Mouse (Mus musculus): ENCODE measurements around the gene Ap5z1.

Gene Ap5z1

GRCm38 (mm10) chr5:142439911-142440432 is 23.8 kb upstream of the Ap5z1 start:
- DNase-seq (ENCODE audit: low read depth, low spot score), result no peak

DNA sequence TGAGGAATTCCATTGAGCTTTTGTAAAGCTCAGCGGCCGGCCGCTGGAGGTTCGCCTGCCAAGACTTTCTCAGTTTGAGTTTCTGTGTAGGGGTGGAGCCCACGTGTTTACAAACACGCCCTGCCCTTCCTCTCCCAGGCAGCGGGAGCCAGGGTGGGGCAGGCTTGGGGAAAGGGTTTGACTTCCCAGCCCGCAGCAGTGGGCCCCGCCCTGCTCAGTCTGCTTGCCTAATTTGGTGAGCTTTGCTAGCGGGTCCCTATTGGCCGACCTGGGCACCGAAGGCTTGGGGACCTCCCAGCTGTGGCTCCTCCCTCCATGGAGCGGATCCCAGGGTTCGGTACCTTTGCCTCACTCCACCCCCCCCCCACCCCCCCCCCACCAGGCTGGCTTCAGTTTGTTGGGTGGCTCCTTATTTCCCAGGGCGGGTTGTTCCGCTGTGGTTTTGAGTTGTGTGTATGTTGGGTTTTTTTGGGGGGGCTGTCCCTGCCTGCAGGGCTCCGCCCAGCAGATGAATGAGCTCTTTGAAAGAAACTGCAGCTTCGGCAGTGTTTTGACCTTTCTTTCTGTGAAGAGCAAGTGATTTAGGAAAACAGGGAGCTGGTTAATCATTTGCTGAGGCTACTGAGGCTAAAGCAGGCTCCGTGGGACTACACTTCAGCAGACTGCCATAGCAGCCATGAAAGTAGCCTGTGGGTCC is 23.1 kb upstream of the Ap5z1 start:
- DNase-seq (ENCODE audit: low read depth, low spot score), result peak; percentile 99

GRCm38 (mm10) chr5:142441332-142442044 is 22.3 kb upstream of the Ap5z1 start:
- peak; percentile 41 for DNase-seq (ENCODE audit: low read depth, low spot score)

GRCm38 (mm10) chr5:142442045-142442440 is 21.7 kb upstream of the Ap5z1 start:
- no peak for DNase-seq (ENCODE audit: low read depth, low spot score)

GRCm38 (mm10) chr5:142443514-142443913 is 20.2 kb upstream of the Ap5z1 start:
- DNase-seq (ENCODE audit: low read depth, low spot score), result no peak

DNA sequence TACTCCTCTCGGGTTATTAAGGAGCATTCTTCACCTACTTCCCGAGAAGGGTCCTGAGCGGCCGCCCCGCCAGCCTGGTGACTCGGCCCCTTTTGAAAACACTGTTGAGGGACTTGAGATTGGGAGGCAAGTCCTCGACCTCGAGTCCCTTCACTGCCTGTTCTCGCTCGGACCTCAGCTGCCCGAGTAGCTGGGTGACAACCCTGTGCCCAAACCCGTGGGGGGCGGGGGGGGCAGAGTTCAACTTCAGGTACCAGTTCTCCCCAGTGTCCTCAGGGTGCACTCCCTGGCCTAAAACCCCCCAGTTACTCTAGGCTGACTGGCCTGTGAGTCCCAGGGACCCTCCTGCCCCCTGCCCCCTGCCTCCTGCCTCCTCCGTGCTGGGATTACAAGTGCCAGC is 19.8 kb upstream of the Ap5z1 start:
- no peak for DNase-seq (ENCODE audit: low read depth, low spot score)

DNA sequence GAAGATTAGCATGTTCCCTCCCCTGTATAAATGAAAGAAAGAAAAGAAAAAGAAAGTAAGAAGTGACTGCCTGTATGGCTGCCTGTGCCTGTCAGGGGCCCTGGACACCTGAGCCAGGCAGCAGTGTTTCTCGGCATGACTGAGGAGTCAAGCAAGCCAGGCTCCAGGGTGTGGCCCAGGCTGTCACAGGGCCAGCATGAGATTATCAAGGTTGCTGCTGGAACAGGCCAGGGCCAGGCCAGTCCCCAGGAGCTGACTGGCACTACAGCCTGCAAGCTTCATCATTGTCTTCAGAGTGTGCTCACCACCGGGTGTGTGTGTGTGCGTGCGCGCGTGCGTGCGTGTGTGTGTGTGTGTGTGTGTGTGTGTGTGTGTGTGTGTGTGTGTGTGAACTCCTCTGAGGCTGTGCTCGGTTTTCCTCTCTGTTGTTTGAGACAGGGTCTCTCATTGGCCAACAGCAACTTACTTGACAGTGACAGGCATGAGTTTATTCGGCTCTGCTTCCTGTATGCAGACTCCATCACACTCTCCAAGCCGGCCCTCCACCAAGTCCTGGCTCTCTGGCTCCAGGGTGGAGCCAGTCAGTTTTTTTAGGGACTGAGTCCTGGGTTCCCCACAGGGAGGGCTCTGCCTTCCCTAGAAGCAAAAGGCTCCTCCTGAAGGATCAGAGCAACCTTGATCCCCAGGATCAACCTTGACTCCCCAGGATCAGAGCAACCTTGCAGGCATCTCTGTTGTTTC is 18.8 kb upstream of the Ap5z1 start:
- DNase-seq (ENCODE audit: low read depth, low spot score), result no peak

- peak; percentile 69 for DNase-seq (ENCODE audit: low read depth, low spot score)
These were observed 18.0 kb upstream of the Ap5z1 start for GRCm38 (mm10) chr5:142445709-142446108.

DNA sequence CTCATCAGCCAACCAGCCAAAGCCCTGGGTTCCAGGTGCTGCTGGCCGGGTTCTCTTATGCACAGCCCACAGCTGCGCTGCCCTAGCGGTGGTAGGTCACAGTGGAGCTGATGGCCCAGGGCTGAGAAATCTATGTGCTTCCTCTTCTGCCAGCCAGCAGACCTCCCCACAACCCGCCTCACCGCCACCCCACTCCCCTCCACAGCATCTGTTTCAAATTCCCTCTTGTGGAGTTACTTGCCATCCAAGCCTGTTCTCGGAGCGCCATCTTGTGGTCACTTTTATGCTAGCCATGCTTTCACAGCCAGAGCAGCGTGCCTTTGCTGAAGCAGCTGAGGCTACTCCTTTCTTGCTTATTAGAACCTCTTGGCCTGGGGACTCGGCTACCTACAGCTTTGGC is 15.7 kb upstream of the Ap5z1 start:
- DNase-seq (ENCODE audit: low read depth, low spot score), result peak; percentile 94

- DNase-seq (ENCODE audit: low read depth, low spot score), result no peak
These were observed 15.1 kb upstream of the Ap5z1 start for GRCm38 (mm10) chr5:142448623-142449022.

GRCm38 (mm10) chr5:142450846-142451245 is 12.9 kb upstream of the Ap5z1 start:
- peak; percentile 70 for DNase-seq (ENCODE audit: low read depth, low spot score)

DNA sequence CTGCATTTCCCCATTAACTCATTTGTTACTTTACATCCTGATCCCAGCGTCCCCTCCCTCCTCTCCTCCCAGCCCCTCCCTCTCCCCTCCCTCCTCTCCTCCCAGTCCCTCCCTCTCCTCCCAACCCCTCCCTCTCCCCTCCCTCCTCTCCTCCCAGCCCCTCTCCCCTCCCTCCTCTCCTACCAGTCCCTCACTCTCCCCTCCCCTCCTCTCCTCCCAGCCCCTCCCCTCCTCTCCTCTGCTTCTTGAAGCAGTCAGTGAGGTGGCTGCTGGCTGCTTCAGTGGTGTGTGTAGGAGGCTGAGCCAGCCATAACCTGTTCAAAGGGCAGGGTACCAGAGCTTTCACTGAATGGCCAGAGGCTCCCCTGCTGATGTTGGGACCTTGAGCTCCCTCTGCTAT is 12.0 kb upstream of the Ap5z1 start:
- DNase-seq (ENCODE audit: low read depth, low spot score), result peak; percentile 97

GRCm38 (mm10) chr5:142453742-142454141 is 10.0 kb upstream of the Ap5z1 start:
- no peak for DNase-seq (ENCODE audit: low read depth, low spot score)

DNA sequence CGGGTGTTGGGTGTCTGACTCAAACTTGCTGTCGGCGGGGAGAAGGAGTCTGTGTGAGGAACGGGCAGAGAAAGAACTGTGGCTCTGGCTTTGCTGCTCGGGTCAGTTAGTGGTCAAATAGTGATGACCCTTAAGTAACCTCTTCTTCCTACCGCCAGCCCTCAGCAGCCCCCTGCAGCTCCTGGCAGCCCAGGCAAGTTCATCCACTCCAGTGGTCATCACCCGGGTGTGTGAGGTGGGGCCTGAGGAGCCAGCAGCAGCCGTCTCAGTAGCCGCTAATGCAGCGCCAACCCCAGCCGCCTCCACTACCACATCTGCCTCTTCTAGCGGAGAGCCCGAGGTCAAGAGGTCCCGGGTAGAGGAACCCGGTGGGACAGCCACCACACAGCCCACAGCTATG is 7.4 kb upstream of the Ap5z1 start:
- no peak for DNase-seq (ENCODE audit: low read depth, low spot score)

GRCm38 (mm10) chr5:142457345-142457744 is 6.4 kb upstream of the Ap5z1 start:
- DNase-seq (ENCODE audit: low read depth, low spot score), result peak; percentile 52

DNA sequence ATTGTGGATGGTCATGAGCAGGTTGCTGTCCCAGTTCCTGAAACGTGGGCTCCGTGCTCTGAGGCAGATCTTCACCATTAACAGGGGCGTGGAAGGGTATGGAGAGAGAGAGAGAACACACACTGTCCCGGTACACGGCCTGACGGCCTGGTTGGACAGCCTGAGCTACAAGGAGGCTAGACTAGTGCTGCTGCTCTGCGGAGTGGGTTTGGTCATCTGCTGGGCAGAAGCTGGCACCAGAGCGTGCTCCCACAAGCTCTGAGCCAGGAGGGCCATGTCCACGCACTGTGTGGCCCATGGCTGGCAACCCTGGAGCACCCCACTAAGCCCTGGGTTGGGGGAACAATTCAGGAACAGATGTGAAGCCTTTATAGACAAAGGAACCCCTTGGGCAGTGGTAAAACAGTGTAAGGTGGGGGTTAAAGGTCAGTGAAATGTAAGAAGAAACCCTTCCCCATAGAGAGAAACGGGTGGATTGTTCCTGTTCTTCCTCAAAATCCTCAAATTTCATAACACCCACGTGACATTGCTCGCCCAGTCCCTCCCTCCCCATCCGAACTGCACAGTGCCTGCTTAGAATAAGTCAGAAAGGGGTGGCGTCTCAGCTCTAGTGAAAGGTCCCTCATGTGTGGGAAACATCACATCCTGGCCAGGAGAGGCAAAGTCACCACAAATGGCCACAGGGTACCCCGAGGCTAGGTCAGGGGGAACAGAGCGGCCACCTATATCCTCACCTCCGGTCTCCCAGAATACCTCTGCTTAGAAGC is 4.8 kb upstream of the Ap5z1 start:
- no peak for DNase-seq (ENCODE audit: low read depth, low spot score)

DNA sequence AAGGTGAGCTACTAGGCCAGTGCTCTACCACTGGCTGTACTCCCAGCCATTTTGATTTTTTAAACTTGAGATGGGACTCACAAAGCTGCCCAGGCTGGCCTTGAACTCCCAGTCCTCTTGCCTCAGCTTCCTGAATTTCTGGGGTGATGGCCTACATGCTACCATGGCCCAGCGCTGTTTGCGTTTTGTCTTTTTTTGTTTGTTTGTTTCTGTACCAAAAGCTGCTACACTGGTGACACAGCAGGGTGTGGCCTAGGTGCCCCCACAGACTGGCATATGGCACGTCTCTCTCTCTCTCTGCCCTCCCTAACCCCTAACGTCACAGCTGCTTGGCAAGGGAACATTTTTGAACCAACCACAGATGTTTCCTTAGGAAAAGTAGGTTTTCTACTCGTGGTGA is 3.9 kb upstream of the Ap5z1 start:
- DNase-seq (ENCODE audit: low read depth, low spot score), result no peak

GRCm38 (mm10) chr5:142461942-142462640 is 1.7 kb upstream of the Ap5z1 start:
- no peak for DNase-seq (ENCODE audit: low read depth, low spot score)

GRCm38 (mm10) chr5:142462641-142462948 is 1.1 kb upstream of the Ap5z1 start:
- DNase-seq (ENCODE audit: low read depth, low spot score), result no peak

DNA sequence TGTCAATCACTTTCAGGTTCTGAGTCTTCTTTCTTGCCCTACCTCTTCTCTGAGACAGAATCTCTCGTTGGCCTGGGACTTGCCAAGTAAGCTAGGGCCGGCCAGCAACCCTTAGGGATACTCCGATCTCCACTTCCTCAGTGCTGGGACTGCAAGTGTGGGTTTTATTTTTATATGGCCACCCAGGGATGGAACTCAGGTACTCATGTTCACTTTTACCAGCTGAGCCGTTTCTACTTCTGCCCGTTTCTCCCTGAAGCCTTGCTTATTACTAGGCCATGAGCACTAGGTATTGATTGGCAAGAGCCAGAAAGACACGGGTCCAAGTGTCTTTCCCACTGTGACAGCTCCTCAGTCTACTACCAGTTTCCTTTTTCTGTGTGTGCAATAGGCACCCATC is 733 bp upstream of the Ap5z1 start:
- no peak for DNase-seq (ENCODE audit: low read depth, low spot score)

DNA sequence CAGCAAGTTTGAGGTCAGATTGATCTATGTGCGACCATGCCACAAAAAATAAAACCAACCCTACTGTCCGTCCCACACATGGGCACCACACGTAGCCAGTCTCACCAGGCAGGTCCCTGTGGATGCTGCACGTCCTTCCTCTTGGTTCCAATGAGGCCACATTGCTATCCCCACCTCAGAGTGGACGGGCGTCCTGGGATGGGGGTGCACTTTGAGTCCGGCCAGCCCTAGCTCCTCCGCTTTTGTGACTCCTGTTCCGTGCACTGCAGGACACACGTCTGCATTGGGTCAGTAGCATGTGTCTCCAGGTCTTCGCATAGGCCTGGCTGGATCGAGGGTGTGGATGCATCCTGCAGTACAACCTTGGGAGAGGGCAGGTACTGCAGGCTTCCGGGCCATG is 4.6 kb downstream of the Ap5z1 start:
- DNase-seq (ENCODE audit: low read depth, low spot score), result no peak

All from ES-CJ7 (cell line).